Mouse (Mus musculus) right cerebral cortex, postnatal 10 days (tissue): ENCODE results near the gene Stab2.

Experiments used
- DNase-seq, 2 experiments: peaks; one replicate each; pipeline ENCODE4 v3.0.0; 2021; ENCODE audit warnings: low spot score in 2 of 2

Gene Stab2

DNA sequence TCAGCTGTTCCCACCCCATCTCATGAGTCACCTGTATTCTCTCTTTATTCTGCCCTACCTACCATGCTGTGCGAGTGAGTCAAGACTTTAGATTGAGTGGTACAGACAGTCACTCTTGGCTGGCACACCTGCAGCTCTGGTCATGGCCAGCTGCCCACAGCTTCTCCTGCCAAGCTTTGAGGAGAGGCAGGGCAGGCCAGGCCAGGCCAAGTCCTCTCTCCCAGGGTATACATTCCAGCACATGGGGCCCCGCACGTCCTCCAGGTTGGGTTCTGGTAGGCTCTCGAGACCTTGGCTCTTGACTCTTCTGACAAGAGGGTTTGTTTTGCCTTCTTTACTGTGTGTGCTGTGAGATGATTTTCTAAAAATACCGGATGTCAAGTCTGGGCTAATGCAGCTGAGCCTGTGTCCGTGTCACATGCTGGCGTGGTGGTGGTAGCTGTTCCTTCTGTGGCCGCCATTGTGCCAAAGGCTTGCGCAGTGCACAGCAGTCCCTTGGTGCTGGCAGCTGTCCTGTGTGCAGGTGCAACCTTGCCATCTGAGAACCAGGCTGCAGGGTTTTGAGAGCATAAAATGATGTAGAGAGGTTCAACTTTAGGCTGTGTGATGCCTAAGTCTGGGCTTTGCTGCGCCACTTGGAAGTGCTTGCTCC, 181.8 kb downstream of the Stab2 start:
- DNase-seq: no peak

GRCm38 (mm10) chr10:86824871-86825270, 183.0 kb downstream of the Stab2 start:
- no peak for DNase-seq

GRCm38 (mm10) chr10:86824093-86824492, 183.7 kb downstream of the Stab2 start:
- DNase-seq: no peak

DNA sequence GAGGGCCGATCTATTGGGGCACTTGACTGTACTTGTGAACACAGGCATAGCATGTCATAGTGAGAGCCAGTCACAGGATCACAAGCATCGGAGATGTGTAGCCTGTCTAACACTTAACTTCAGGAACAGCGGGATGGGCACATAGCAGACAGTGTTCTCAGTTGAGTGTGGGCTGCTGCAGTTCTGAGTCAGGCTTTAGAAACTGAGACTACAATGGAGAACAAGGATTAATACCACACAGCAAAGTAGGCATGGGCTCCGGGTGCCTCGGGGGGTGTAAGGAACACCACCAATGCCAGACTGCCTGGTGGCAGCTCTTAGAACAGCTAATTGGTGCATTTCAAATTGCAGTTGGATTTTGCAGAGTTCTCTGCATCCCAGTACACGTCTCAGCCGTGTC, 186.8 kb downstream of the Stab2 start:
- DNase-seq: no peak

- DNase-seq: peak; percentile 61 to 64
Measured at GRCm38 (mm10) chr10:86819649-86820165, 188.1 kb downstream of the Stab2 start.

GRCm38 (mm10) chr10:86815133-86815532, 192.7 kb downstream of the Stab2 start:
- DNase-seq: no peak

GRCm38 (mm10) chr10:86814292-86815131, 193.3 kb downstream of the Stab2 start:
- DNase-seq: no peak

DNA sequence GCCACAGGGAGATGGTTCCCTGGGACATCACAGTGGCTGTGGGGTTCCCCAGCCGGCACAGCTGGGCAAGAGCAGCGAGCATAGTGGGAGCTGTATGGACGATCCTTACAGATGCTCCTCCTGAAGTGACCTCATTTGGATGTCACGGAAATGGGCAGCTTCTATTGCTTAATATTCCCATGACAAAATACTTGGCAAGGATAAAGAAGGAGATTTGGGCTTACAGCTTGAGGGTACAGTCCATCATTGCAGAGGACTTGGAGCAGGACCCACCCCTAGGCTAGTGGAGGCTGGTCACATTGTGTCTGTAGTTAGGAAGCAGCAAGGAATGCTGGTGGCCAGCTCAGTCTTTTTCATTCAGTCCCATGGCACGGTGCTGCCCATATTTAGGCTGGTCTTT, 197.2 kb downstream of the Stab2 start:
- DNase-seq: no peak

DNA sequence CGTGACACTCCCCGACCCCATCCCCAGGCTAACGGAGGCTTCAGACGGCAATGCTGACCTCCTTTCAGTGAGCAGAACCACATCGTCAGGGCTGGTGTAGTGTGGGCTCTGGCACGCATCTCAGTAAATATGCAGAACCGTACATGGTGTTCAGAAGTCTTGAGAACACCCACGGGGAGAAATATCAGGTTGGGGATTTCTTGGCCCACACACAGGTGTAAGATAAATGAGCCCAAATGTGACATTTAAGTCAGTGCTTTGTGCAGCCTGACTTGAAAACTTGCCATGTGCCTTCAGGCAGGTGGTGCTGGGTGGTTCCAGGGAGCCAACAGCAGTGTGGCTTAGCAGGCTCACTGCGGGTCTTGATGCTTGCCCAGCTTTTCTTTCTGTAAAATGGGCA, 197.8 kb downstream of the Stab2 start:
- no peak for DNase-seq

- DNase-seq: no peak
Measured at GRCm38 (mm10) chr10:86808013-86808758, 199.6 kb downstream of the Stab2 start.

DNA sequence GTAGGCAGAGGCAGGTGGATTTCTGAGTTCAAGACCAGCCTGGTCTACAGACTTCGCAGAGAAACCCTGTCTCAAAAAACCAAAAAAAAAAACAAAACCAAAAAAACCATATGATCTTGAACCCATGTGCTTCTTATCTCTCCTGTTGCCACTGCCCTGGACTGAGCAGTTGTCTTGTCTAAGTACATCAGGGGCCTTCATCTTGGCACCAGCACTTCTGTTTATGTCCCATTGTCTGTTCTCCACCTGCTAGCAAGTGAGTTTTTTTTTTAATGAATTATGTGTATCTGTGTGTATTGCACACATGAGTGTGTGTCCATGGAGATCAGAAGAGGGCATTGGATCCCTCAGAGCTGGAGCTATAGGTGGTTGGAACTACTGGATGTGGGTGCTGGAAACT, 200.5 kb downstream of the Stab2 start:
- no peak for DNase-seq

DNA sequence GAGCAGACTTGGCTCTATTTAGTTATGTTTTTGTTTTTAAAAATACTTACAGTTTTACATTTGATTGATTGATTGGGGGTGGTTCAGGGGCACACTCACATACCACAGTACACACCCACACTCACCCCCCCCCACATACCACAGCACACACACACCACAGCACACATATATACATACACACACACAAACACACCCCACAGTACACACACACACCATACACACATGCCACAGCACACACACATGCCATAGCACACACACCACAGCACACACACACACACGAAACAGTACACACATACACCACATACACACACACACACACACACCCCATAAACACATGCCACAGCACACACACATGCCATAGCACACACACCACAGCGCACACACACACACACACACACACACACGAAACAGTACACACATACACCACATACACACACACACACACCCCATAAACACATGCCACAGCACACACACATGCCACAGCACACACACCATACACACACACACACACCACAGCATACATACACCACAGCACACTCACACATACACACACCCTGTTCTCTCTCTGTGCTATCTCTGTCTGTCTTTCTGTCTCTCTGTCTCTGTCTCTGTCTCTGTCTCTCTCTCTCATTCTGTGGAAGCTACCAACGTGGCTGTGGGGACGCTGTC, 211.6 kb downstream of the Stab2 start:
- DNase-seq: no peak

DNA sequence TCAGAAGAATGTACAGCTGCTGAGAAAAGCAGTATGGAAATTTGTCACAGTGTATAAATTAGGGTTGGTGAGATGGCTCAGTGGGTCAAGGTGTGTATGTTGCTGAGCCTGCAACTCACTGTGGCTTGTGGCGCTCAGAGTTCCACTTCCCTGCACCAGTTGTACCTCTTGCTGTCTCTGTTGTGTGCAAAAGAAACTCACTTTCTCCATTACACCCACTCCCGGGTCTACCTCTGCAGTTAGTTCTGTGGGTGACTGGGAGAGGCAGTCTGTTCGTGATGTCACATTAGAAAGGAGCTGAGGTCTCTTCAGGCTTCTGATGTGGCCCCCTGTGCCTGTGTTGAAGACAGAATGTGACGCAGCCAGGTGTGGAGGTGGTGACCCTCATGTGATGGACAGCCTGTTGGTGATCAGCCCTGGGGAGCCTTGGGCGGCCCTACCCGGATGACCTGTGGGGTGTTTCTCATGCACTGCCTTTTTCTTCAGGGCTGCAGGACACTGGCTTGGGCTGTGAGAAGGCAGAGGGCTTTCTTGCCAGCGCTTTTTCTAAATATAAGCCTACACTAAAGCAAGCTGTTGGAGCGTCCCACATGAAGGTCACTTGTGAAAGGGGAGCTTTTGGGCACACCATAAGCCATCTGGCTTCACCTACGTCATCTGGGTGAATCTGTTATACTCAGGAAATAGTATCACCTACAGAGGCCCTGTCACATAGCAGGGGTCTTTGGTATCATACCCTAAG, 212.9 kb downstream of the Stab2 start:
- DNase-seq: peak in 1 of 2 experiments; percentile 49

GRCm38 (mm10) chr10:86794196-86794595, 213.6 kb downstream of the Stab2 start:
- DNase-seq: no peak

GRCm38 (mm10) chr10:86793509-86793951, 214.3 kb downstream of the Stab2 start:
- DNase-seq: no peak

DNA sequence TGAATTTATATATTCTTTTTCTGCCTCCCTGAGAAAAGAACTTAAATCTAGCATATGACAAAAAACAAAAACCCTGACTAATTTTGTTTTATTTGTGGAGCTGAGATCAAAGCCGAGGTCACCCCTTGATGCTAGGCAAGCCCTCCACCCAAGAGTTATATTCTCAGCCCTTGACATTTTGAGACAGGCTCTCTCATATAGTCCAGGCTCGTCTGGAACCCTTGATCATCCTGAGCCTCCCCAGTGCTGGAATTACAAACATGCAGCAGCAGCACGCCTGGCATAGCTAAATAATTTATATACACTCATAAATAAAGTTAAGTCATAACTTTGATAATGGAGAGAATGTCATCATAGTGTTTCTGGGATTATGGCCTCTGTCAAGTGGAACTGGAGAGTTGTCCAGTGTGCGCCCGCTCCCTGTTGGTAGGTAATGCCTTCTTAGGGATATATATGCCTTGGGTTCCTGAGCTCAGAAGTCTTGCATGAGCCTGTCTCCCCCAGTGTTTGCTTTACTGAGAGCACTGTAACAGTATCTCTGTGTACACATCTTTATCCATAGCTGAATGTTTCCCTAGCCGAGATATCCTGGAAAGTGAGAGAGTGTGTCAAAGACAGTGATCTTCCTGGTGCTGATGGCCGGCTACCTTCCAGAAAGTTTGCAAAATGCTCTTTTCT, 216.2 kb downstream of the Stab2 start:
- DNase-seq: no peak
